Mouse (Mus musculus) layer of hippocampus, postnatal 25 days (tissue): ENCODE data around the gene Galnt15. TPM values are rescaled to one million over a fixed set of nuclear protein-coding genes. Genes with fewer than 3 reads are reported as not detected.

Experiments used
- DNase-seq, 2 experiments: peaks; one replicate each; pipeline ENCODE4 v3.0.0; 2022; ENCODE audit warnings: mixed read lengths in 2 of 2, low spot score in 1 of 2; ENCODE audit errors: extremely low spot score in 1 of 2
- total RNA-seq, 2 experiments: library from RNA; stranded (reverse); gene quantifications; 2 replicates each; pipeline ENCODE4 v1.2.3; 2021

The Galnt15 gene
- total RNA-seq, 2 experiments from 2014 or later = 1.1 to 1.8 TPM

DNA sequence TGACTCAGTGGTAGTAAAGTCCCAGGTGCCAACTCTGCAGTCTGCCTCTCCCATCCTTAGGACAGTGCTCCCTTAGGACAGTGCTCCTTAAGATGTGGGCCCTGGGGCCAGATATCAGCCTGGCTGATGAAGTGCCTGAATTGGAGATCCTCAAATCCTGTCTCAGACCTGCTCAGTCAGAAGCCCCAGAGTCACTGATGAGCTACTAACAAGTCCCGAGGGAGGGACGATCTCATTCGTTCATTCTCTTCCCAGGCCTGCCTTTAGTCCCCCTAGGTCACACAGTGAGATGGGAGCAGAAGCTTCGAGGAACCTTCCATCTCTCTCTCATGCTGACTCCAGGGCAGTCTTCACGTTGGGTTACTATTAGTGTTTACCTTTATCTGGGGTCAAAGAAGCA lies 1.3 kb downstream of the Galnt15 start:
- no peak for DNase-seq

DNA sequence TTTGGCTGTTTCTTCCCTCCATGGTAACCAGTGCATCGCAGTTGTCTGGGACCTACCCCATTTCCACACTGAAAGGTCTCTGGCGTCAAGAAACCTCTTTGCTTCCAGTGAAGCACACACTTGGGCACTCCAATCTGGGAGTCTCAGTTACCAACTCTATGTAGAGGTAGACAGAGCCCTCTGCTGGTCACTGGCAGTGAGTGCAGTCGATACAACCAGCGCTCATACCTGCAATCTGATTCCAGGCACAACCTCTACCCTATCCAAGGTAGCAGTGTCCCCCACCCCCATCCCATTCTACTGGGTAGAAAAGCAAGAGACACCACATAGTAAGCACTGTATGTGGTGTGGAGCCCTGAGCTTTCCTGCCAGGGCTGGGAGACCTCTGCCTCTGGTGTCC lies 3.7 kb downstream of the Galnt15 start:
- DNase-seq = peak; percentile 44 to 65

DNA sequence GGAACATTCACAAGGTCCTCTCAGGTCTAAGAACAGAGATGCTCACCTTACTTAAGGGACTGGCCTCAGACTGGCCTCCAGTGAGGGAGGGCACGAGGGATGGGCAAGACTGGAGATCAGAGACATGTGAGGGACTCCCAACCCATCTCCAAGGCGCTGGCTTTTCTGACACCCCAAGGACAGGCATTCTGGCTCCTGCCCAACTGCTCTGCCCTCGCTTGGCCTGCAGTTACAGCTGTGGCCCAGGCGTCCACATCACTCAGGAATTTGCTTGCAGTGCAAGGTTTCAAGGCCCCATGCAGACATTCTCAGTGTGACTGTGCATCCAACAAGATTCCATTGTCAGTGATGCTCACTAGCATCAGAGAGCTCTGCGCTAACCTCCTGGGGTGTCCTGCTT lies 7.7 kb downstream of the Galnt15 start:
- DNase-seq = no peak

DNA sequence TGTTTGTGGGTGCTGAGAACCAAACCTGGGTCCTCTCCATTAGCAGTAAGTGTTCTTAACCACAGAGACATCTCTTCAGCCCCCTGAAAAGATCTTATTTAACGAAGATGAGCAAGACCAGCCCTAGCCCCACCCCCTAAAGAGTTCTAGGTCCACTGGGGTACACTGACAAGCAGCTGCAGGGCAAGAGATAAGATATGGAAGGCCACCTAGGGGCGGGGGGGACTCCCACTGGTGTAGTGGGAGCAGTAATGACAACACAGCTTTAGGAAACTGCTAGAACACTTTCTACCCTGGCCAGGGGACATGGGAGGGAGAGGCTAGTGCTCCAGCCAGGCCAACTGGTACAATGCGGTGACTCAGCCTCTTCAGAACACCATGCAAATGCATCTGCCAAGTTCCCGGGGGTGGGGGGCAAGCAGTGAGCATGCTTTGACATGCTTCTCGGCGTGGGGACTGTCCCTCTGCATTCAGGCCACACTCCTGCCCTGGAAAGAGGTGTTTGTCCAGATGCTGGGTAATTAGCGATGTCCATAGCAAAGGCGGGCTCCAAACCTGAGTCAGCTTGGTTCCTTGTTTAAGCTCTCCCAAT lies 9.0 kb downstream of the Galnt15 start:
- no peak for DNase-seq

DNA sequence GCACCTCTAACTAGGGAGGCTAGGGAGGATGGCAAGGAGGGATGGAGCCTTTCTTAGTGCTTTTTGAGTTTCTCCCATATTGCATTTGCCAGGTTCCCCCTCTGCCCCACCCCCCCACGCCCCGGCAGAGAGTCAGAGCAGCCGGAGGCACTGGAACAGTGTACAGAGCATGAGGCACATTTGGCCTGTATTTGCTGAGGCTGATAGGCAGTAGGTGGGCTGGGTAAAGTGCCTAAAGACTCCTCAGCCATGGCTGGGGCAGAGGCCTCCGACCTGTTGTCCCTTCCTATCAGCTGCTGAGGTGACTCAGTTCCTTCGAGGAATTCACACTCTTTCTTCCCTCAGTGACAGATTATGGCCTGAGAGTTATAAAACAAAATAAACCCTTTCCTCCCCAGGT lies 13.3 kb downstream of the Galnt15 start:
- DNase-seq = no peak

DNA sequence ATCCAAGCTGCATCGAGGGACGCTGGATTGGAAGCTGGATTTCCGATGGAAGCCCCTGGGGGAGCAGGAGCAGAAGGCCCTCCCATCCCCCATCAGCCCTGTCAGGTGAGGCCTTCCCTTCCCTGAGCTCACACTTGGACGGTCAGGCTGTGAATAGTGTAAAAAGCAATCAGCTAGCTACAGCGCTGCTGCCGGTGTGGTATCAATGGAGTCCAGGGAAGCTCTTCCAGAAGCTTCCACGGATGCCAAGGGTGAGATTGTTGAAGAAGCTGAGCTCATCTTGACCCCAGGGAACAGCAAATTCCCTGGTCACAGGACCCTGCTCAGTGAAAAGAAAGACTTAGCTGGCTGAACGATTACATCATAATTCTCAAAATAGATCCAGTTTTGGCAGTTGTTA lies 17.6 kb downstream of the Galnt15 start:
- DNase-seq = no peak

DNA sequence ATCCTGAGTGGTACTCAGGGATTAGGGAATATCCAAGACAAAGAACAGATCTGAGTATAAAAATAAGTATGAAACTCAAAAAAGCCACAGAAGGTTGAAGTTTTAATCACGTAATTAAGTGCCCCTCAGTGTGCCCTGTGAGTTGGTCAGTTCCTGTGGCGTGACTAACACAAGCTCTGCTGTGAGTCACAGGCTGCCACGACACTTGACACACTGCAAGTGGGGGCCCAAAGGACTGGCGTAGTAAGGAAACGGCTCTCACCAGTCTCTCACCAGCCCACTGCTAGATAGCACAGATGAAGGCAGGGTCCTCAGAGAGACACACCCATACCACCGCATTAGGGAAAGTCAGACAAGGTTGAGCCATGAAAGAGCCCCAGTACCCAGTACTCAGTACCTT lies 21.4 kb downstream of the Galnt15 start:
- no peak for DNase-seq

DNA sequence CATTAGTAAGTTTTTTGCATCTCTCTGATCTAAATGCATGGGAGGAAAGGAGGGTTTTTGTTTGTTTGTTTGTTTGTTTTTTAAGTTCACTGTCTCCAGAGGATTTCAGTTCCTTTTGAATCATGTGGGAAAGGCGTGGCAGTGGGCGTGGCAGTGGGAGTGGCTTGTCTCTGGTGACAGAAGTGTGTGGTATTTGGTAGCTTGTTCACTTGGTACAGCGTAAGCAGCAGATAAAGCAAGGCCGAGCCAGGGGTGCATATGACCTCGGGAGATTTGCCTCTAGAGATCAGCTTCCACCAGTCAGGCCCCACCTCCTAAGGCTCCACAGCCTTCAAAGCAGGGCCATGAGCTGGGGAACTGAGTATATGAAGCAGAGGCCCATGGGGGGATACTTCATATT lies 25.1 kb downstream of the Galnt15 start:
- no peak for DNase-seq

DNA sequence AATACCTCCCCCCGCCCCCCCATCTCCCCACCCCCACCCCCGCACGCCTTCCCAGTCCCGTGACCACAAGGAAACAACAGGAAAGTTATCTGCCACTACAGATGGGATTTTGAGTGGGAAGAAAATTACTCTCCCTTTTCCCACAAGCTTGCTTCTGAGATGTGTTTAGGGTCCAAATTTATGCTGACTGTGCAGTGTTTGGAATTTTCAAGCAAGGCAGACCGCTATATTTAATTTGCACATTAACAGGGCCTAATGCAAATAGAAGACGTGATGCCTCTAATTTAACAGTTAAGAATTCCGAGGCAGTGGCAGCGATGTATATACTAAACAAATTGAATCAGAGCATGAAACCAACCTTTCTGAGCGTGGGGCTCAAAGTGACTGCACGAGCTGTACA lies 26.0 kb downstream of the Galnt15 start:
- DNase-seq = no peak

DNA sequence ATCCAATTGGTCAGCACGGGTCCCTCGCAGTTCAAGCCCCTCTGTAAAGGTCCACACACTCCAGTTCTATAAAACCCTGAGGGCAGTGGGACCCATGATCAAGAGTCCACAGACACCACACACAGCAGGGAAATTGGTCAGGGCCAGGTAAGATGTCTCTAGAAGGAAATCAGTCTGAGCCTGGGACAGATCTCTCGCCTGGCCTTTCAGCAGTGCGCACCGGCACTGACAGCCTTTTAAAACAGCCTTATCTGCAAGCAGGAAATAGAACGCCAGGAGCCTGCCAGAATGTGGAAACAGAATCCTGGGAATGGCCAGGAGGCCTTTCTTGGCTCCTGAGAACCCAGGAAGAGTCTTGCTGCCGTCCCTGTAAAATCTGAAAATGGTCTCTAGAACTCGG lies 27.0 kb downstream of the Galnt15 start:
- no peak for DNase-seq

DNA sequence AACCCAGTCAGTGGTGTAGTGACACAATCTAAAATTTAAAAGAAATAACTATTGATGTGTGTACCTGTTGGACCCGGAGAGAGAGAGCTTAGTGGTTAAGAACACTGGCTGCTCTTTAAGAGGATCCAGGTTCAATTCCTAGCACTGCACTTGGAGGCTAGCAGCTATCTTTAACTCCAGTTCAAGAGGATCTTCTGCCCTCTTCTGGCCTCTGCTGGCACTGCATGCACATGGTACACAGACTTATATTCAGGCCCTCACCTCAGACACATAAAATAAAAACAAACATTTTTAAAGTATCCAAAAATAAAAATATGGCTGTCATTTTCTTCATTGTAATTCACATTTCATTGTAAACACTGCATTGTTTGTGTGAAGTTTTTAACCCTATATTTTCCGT lies 27.9 kb downstream of the Galnt15 start:
- DNase-seq = peak in 1 of 2 experiments; percentile 32

DNA sequence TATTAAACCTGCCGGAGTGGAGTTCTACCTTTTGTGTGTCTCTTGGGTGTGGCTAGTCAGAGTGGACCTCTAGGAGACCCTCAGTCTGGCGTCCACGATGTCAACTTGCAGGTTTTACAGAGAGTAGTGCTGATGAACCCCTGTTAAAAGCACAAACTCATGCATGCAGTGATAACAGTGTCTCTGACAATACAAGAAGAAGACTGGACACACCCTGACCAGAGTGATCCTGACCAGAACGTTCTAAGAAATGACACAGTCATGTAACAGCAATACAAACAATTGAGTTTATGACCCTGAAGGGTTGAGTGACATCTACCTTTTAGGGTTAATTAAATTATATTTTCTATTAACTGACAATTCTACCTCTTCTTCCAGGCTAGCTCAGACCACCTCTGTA lies 28.9 kb downstream of the Galnt15 start:
- no peak for DNase-seq

DNA sequence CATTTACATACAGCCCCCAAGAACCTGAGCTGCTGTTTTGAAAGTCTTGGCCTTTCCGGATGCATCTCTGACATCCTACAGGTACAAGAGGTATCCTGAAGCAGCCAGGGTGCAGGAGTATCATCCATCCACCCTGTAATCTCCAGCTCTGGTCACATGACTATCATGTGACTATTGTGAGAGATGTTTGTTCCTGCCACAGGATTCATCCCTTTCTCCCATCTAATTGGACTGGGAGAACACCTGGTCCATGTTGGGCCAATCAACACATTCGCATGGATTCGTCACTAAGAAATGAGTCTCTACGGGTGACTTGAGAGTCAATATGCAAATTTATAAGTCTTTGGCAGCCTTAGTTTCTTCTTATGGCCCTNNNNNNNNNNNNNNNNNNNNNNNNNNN lies 32.6 kb downstream of the Galnt15 start:
- no peak for DNase-seq

DNA sequence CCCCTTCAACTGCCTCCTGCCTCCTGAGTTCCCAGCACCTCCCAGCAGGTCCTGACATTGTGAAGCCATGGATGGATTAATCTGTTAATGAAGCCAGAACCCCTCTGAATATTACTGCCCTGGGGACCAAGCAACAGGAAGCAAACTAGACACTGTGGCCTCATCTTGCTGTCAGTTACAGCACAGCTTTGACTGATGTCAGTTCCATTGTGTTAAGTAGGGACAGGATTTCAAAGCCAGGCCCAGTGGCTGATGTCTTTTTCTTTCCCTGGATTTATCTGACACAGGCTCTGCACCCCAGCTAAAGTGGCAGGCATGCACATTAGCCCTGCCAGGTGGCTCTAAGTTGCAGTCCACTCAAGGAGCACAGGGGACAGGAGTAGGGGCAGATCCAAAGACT lies 44.0 kb downstream of the Galnt15 start:
- no peak for DNase-seq

DNA sequence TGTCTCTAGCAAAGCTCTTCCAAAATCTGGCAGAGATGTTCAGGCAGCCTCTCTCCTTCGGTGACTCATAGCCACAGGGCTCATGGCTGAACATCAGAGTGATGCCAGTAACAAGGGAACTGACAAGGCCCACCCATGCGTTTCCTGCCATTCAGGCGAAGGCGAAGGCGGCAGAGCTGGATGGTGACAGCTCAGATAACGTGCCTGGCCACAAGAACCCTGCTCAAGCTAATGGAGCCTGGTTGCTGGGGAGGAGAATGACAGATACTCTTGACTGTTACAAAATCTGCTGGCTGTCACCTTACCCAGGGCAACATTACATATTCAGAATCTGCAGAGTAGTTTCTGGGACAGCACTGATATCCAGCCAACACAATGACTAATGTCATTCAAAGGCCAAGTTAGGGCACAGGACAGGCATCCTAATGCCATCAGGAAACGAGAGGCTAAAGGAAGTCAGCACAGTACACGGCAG lies 44.5 kb downstream of the Galnt15 start:
- no peak for DNase-seq

DNA sequence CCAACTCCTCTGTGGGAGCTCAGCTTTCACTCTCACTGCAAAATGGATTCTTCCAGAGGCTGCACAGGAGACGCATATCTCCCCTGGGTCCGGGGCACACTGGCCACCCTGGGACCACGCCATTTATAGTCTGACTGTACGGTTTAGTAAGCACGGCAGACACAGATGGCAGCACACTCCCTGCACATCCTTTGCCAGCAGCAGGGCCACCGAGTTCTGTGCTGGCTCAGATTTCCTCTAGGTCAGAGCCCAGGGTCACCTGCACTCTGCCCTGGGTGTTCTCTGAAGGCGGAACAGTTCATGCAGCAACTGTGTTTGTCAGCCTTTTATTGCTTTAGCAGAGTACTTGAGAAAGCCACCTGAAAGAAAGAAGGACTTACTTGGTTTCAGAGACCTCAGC lies 45.1 kb downstream of the Galnt15 start:
- no peak for DNase-seq

DNA sequence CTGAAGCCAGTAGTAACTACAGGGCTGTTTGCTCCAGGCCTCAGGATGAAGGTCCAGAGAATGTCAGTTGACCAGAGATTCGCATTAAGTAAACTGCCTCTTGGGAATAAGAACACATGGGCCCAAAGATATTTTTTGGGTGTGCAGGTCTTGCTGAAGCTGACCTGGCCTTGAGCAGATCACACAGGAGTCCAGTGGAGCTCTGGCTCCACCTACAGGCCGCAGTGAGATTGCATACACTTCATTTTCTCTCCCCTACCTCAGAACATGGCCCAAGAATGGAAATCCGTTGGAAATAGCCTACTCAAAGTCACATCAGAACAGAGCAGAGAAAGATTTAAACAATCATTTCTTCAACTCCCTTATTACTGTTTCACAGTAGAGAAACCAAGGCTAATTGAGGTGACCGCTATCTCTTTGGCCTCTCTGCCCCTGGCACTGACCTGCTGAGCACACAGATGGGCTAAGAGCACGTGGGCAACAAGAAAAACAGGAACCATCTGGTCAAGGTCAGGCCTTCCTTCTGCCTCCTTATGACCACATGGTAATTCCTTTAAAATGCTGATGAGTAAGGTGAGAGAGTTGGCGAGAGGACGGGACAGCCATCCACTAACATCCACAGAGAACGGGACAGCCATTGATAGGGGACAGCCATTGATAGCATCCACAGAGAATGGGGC lies 48.2 kb downstream of the Galnt15 start:
- DNase-seq = peak; percentile 62 to 82

DNA sequence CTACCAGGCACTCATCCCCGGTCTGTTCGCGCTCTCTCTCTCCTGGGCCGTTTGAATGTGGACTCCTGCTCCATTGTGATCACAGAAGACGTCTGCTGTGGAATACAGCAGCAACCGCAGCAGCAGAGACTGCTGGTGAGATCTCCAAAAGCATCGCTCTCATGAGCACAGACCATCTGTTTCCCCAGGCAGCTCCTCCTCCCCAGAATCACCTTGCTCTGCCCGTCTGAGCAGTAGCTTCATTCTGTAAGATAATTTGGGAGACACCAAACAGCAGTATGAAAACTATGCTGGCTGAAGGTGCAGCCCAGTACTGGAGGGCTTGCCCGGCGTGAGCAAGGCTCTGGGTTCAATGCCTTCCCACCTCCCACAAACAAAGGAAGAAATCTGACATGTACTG lies 52.2 kb downstream of the Galnt15 start:
- DNase-seq = no peak

DNA sequence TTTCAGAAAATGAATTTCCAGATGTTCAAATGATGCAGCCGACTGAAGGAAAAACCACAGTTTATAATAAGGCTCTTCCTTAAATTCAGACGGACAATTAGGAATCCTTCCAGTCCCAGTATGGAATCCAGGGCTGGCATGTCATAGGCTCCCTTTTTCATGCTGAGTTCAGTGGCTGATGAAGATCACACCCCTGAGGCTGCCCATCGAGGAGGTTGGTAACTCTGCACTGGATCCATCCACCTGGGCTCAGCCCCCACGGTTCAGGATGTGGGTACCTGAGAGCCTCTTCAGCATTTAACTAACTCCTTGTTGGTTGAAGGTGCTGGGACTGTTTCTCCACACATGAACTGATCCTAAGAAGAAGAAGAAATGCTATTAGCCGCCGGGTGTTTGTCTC lies 54.1 kb downstream of the Galnt15 start:
- no peak for DNase-seq

DNA sequence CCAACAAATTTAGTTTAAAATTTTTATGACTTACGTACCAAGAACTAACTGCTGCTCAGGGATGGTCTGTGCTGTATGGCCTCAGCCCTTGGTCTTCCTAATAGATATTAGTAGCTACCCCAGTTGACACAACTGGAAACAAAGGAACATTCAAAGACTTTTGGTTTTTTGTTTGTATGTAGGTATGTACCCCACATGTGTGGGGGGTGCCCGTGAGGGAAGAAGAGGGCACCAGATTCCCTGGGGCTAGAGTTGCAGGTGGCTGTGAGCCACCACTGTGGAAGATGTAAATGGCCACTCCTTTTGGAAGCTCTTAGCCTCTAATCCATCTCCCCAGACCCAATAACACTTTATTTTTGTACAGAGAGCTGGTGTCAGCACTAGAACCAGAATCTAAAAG lies 54.7 kb downstream of the Galnt15 start:
- no peak for DNase-seq

DNA sequence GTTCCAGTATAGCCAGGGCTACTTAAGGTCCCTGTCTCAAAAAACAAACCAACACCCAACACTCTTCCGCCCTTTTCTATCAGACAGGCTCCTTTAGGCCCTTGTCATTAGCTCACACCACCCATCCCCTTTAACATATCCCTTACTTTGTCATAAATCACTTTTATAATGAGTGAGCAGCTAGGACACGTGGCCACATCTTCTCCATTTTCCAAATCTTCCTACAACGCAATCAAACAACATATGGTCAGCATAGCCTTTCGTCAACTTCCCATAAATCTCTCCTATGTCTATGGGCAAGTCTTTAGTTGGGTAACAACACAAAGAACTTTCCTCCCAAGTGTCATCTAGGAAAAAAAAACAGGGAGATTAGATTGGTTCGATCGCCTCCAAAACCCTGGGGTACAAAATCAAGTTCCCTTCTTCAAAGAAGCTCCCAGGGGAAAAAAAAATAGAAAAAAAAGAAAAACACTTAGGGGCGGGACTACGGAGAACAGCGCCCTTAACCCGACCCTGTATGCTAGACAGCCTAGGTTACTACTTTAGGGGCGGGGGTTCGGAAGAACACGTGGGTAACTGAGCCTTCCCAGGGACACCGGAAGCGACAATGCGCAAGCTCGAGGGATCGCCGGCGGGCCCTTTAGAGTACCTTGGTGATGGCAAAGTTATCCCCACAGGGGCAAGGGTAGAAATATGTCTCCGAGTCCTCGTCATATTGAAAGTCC lies 56.1 kb downstream of the Galnt15 start, which contains the start of gene Oxnad1:
Gene Oxnad1 (plus strand): TSS at position 614 of the 725 bp plus-strand sequence.
- DNase-seq = no peak
